Mouse (Mus musculus): ENCODE measurements at regions not wholly inside any gene's neighbourhood (a gene's known extent, or its start where the extent isn't known, plus 50 kb on each side); places are given as distances from the start of the nearest gene placed in this dataset.

GRCm38 (mm10) chr14:108199133-108199532 lies 714.8 kb downstream of the Slitrk1 start:
- Histone ChIP-seq H3K4me2 (ENCODE audit: insufficient read depth, low read depth, poor library complexity, severe bottlenecking) (no peak overlapping the region), H3K9ac (ENCODE audit: insufficient read depth, low read depth) (no peak overlapping the region), H3K4me1 (ENCODE audit: control insufficient read depth in 1 of 2, insufficient read depth in 2 of 2) (no peaks in the 10 kb centered on the region), H3K27ac (ENCODE audit: insufficient read depth, low read depth) (no peak overlapping the region), H3K9me3 (replicated peaks; ENCODE audit: low read length) (peaks cover 14% of the 10 kb centered on the region), H3K79me2 (replicated peaks; ENCODE audit: control insufficient read depth, extremely low read depth, insufficient read depth, poor library complexity, severe bottlenecking) (no peaks in the 10 kb centered on the region), H3K36me3 (replicated peaks in 1 of 2; ENCODE audit: control insufficient read depth in 1 of 2, insufficient read depth in 1 of 2, low read length in 1 of 2) (no peaks in the 10 kb centered on the region), H3K27me3 (replicated peaks) (no peaks in the 10 kb centered on the region), H3K4me3 (replicated peaks in 1 of 3; ENCODE audit: low read depth in 2 of 3, low read length in 2 of 3, poor library complexity in 1 of 3) (no peak overlapping the region)
- in situ Hi-C loops (cut with MboI; ENCODE audit: low pct_ligation_motif_present, low pct_unique_long_range_greater_than_20kb, low sequenced_read_pairs), result no loop called here
- dilution Hi-C loops (cut with MboI; ENCODE audit: extremely low pct_ligation_motif_present, extremely low pct_unique_long_range_greater_than_20kb, low sequenced_read_pairs), result no loop called here
- TF ChIP-seq RCOR1 (conservative IDR thresholded peaks at IDR 0.05; ENCODE audit: low read depth, low read length), result no peak
- no peak for TF ChIP-seq HCFC1 (IDR thresholded peaks at IDR 0.05; ENCODE audit: low read depth, low read length)
- TF ChIP-seq SMC3 (IDR thresholded peaks at IDR 0.05; ENCODE audit: low read depth, low read length), result no peak
- no peak for TF ChIP-seq CHD1 (IDR thresholded peaks at IDR 0.05; ENCODE audit: low read depth, low read length)
- TF ChIP-seq E2F4 (IDR thresholded peaks at IDR 0.05; ENCODE audit: insufficient replicate concordance, low read depth, low read length), result no peak
- TF ChIP-seq TBP (conservative IDR thresholded peaks at IDR 0.05; ENCODE audit: low read depth, low read length), result no peak
- TF ChIP-seq USF2 (conservative IDR thresholded peaks at IDR 0.05; ENCODE audit: low read depth, low read length), result no peak
- no peak for TF ChIP-seq BHLHE40 (IDR thresholded peaks at IDR 0.05; ENCODE audit: low read depth, low read length)
- TF ChIP-seq PAX5 (IDR thresholded peaks at IDR 0.05; ENCODE audit: low read length), result no peak
- no peak for TF ChIP-seq MAX (IDR thresholded peaks at IDR 0.05; ENCODE audit: low read length)
- no peak for TF ChIP-seq MAFK (IDR thresholded peaks at IDR 0.05; ENCODE audit: insufficient replicate concordance, low read length)
- TF ChIP-seq ZC3H11A (IDR thresholded peaks at IDR 0.05; ENCODE audit: low read depth, low read length), result no peak
- TF ChIP-seq EP300 (IDR thresholded peaks at IDR 0.05; ENCODE audit: low read length), result no peak
- DNase-seq (ENCODE audit: extremely low read depth), result no peak

DNA sequence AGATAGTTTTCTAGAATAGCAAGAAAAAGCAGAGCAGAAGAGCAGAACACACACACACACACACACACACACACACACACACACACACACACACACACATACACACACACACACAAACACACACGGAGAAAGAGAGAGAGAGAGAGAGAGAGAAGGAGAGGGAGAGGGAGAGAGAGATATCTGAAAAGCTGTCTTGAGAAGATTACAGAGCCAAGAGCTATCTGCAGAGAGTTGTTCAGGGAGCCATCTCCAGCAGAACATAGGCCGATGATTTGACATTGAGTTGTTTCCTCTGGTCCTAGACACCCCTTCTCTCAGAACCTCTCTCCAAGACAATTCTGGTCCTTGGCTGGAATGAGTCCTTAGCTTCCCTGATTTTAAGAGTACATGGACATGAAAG lies 733.0 kb downstream of the Slitrk1 start:
- Histone ChIP-seq H3K4me3 (replicated peaks in 1 of 3; ENCODE audit: low read depth in 2 of 3, low read length in 2 of 3, poor library complexity in 1 of 3) (no peak overlapping the region), H3K9me3 (replicated peaks; ENCODE audit: low read length) (peaks cover 22% of the 10 kb centered on the region), H3K79me2 (replicated peaks; ENCODE audit: control insufficient read depth, extremely low read depth, insufficient read depth, poor library complexity, severe bottlenecking) (no peaks in the 10 kb centered on the region), H3K36me3 (replicated peaks in 1 of 2; ENCODE audit: control insufficient read depth in 1 of 2, insufficient read depth in 1 of 2, low read length in 1 of 2) (no peaks in the 10 kb centered on the region), H3K27ac (ENCODE audit: insufficient read depth, low read depth) (no peak overlapping the region), H3K27me3 (replicated peaks) (no peaks in the 10 kb centered on the region), H3K4me1 (ENCODE audit: control insufficient read depth in 1 of 2, insufficient read depth in 2 of 2) (no peaks in the 10 kb centered on the region), H3K4me2 (ENCODE audit: insufficient read depth, low read depth, poor library complexity, severe bottlenecking) (no peak overlapping the region), H3K9ac (ENCODE audit: insufficient read depth, low read depth) (no peak overlapping the region)
- DNase-seq (ENCODE audit: extremely low read depth), result no peak
- in situ Hi-C loops (cut with MboI; ENCODE audit: low pct_ligation_motif_present, low pct_unique_long_range_greater_than_20kb, low sequenced_read_pairs) (no loop called here), dilution Hi-C loops (cut with MboI; ENCODE audit: extremely low pct_ligation_motif_present, extremely low pct_unique_long_range_greater_than_20kb, low sequenced_read_pairs) (no loop called here)
- TF ChIP-seq MEF2A (IDR thresholded peaks at IDR 0.05; ENCODE audit: borderline replicate concordance, low read depth, low read length) (no peak), MAFK (IDR thresholded peaks at IDR 0.05; ENCODE audit: insufficient replicate concordance, low read length) (no peak), TBP (conservative IDR thresholded peaks at IDR 0.05; ENCODE audit: low read depth, low read length) (no peak), ELF1 (IDR thresholded peaks at IDR 0.05; ENCODE audit: low read depth, low read length) (no peak), RAD21 (IDR thresholded peaks at IDR 0.05; ENCODE audit: low read depth, low read length) (no peak), SMC3 (IDR thresholded peaks at IDR 0.05; ENCODE audit: low read depth, low read length) (no peak), MAZ (IDR thresholded peaks at IDR 0.05; ENCODE audit: low read depth, low read length) (no peak), MAX (IDR thresholded peaks at IDR 0.05; ENCODE audit: low read length) (no peak), CHD1 (IDR thresholded peaks at IDR 0.05; ENCODE audit: low read depth, low read length) (no peak), HCFC1 (IDR thresholded peaks at IDR 0.05; ENCODE audit: low read depth, low read length) (no peak), POLR2A (IDR thresholded peaks at IDR 0.05; ENCODE audit: low read depth, low read length) (no peak), NRF1 (IDR thresholded peaks at IDR 0.05; ENCODE audit: low read depth, low read length) (no peak), SIN3A (IDR thresholded peaks at IDR 0.05; ENCODE audit: low read length) (no peak), GABPA (IDR thresholded peaks at IDR 0.05; ENCODE audit: insufficient replicate concordance, low read depth, low read length) (no peak), JUN (IDR thresholded peaks at IDR 0.05; ENCODE audit: insufficient read depth, low read depth, low read length) (no peak)

Data from CH12.LX (cell line).